ENCODE assay signal across 34 mouse cellular contexts in genomic region chrX:103670245-103670644, GRCm38 (mm10). TPM values are rescaled to one million over a fixed set of nuclear protein-coding genes. Genes with fewer than 3 reads are reported as not detected.
DNase-seq lines count a peak whose midpoint lies in the region; ATAC-seq and TF ChIP-seq lines count a peak whose summit lies in the region.
"Had no signal": no experiment of that assay in that cellular context is flagged by ENCODE, and none has a peak within 500 bp of the region (broad histone marks: within the 10 kb centered on the region; RNA-seq: fewer than 3 reads in every experiment).

No protein-coding gene starts in this region.

- H3K4me1 ChIP-seq in lung, embryonic 14.5 days (ENCODE audit: insufficient read depth), result no peaks in the 10 kb centered on the region
- H3K4me1 ChIP-seq: embryonic facial prominence, embryonic 12.5 days; forebrain, embryonic 10.5 days; forebrain, embryonic 13.5 days; heart, embryonic 10.5 days; heart, embryonic 13.5 days had no signal

- no peak for ATAC-seq in lung, embryonic 14.5 days (ENCODE audit: insufficient read depth)
- ATAC-seq: activated CD4-positive, CD25-positive, alpha-beta regulatory T cell, adult 4 months; CD4-positive, CD25-positive, alpha-beta regulatory T cell, adult 4 months; forebrain, embryonic 13.5 days; forebrain, embryonic 16.5 days; hindbrain, postnatal 0 days; inflammation-experienced regulatory T-cells, adult 6 months; intestine, embryonic 16.5 days had no signal

- no peak overlapping the region for H3K4me3 ChIP-seq in lung, embryonic 14.5 days (ENCODE audit: low read depth, low read length)
- H3K4me3 ChIP-seq: embryonic facial prominence, embryonic 12.5 days; erythroblast, embryonic 14.5 days; forebrain, embryonic 10.5 days; forebrain, embryonic 13.5 days; heart, embryonic 10.5 days; heart, embryonic 13.5 days had no signal

- no peaks in the 10 kb centered on the region for H3K27me3 ChIP-seq in lung, embryonic 14.5 days (ENCODE audit: insufficient read depth, low read length)

- H3K27ac ChIP-seq in lung, embryonic 14.5 days (ENCODE audit: low read depth), result no peak overlapping the region
- H3K27ac ChIP-seq: embryonic facial prominence, embryonic 12.5 days; forebrain, embryonic 10.5 days; forebrain, embryonic 13.5 days; heart, embryonic 10.5 days; heart, embryonic 13.5 days; hindbrain, embryonic 14.5 days; hindbrain, postnatal 0 days had no signal

- no peaks in the 10 kb centered on the region for H3K36me3 ChIP-seq in lung, embryonic 14.5 days (ENCODE audit: insufficient read depth)
- H3K36me3 ChIP-seq: embryonic facial prominence, embryonic 12.5 days; forebrain, embryonic 10.5 days; heart, embryonic 10.5 days; heart, embryonic 13.5 days had no signal

- DNase-seq in adrenal gland, postnatal 14 days, result peak; percentile 20
- DNase-seq in adrenal gland, adult 8-10 months, result no peak
- DNase-seq in lung, embryonic 14.5 days, result peak; percentile 13
- no peak for DNase-seq in lung, postnatal 36 days
- peak; percentile 62 for DNase-seq in fat pad, adult 2 months (ENCODE audit: extremely low read depth, low read depth, low spot score)
- DNase-seq in skeletal muscle tissue, adult 2 months (ENCODE audit: low read depth, low spot score), result peak; percentile 1
- DNase-seq in right cerebral cortex, postnatal 14 days, result no peak
- DNase-seq: cerebellum, adult 11-12 months; cerebellum, adult 8-10 months; gastrocnemius, postnatal 10 days; gastrocnemius, postnatal 36 days; heart, adult 18-20 months; heart, postnatal 14 days; heart, postnatal 4 days; kidney, adult 18-20 months had no signal

- no peak overlapping the region for H3K4me2 ChIP-seq in lung, embryonic 14.5 days
- H3K4me2 ChIP-seq: embryonic facial prominence, embryonic 12.5 days; forebrain, embryonic 13.5 days; heart, embryonic 13.5 days; hindbrain, embryonic 14.5 days had no signal

- H3K9me3 ChIP-seq in lung, embryonic 14.5 days (ENCODE audit: low read depth, low read length), result no peaks in the 10 kb centered on the region
- H3K9me3 ChIP-seq: embryonic facial prominence, embryonic 12.5 days; forebrain, embryonic 10.5 days; forebrain, embryonic 13.5 days; heart, embryonic 10.5 days; heart, embryonic 13.5 days had no signal

- H3K9ac ChIP-seq in lung, embryonic 14.5 days, result no peak overlapping the region
- H3K9ac ChIP-seq: embryonic facial prominence, embryonic 12.5 days; forebrain, embryonic 13.5 days; heart, embryonic 13.5 days; hindbrain, embryonic 14.5 days had no signal

- no peak for TF ChIP-seq CTCF in lung, embryonic 14.5 days (IDR thresholded peaks at IDR 0.05; ENCODE audit: low read depth)

RNA-seq across cellular contexts. Expression of gene Zcchc13, which starts 39.9 kb away (rescaled TPM):
- total RNA-seq in adrenal gland, postnatal 14 days (2021), result not detected in 2 replicates
- not detected for total RNA-seq in adrenal gland, adult 8-10 months (2022)
- polyA plus RNA-seq in lung, embryonic 14.5 days (2014; fragmentation: Nextera tagmentation; extraction: Ambion mirVana), result not detected in 2 replicates
- total RNA-seq: gastrocnemius, adult 18-20 months; gastrocnemius, postnatal 10 days; gastrocnemius, postnatal 36 days; heart, adult 18-20 months; heart, postnatal 14 days; heart, postnatal 4 days; hindbrain, postnatal 0 days; MEL had no signal
- polyA plus RNA-seq: activated CD4-positive, CD25-positive, alpha-beta regulatory T cell, adult 4 months; brain, embryonic 14.5 days; C2C12; CD4-positive, CD25-positive, alpha-beta regulatory T cell, adult 4 months; embryonic facial prominence, embryonic 12.5 days; erythroblast, embryonic 14.5 days; forebrain, embryonic 10.5 days; forebrain, embryonic 13.5 days; forebrain, embryonic 16.5 days; heart, embryonic 10.5 days; heart, embryonic 13.5 days; heart, embryonic 16.5 days; hindbrain, embryonic 11.5 days; hindbrain, embryonic 14.5 days; hindbrain, postnatal 0 days; inflammation-experienced regulatory T-cells, adult 6 months; intestine, embryonic 16.5 days had no signal

Comparison
In these comparisons a context has a peak if more than half of its experiments do, and no peak if none do; other contexts are left out.
1. DNase-seq: peak in adrenal gland, postnatal 14 days (single experiment), lung, embryonic 14.5 days (single experiment), fat pad, adult 2 months (single experiment) and skeletal muscle tissue, adult 2 months (single experiment); none in adrenal gland, adult 8-10 months (single experiment), lung, postnatal 36 days (single experiment) and right cerebral cortex, postnatal 14 days (single experiment).